Mouse (Mus musculus) left cerebral cortex, adult 18-20 months (tissue): ENCODE results near the gene Gm20538. TPM values are rescaled to one million over a fixed set of nuclear protein-coding genes. Genes with fewer than 3 reads are reported as not detected.

ENCODE experiments used
- total RNA-seq, 2 experiments: library from RNA; stranded (reverse); gene quantifications; 2 replicates each; pipeline ENCODE4 v1.2.3; 2021

The Gm20538 gene
- total RNA-seq, 2 experiments from 2014 or later, result not detected

Other genes with a start within 250 kb of the Gm20538 start
- gene Scd4, start 219.7 kb downstream of the Gm20538 start, total RNA-seq, result 1 to 10 TPM; 2.2 to 2.7 TPM
- 100 to 1,000 TPM; 126 to 146 TPM for gene Scd1, start 145.0 kb downstream of the Gm20538 start, total RNA-seq
- gene Wnt8b, start 59.4 kb downstream of the Gm20538 start, total RNA-seq, result under 1 TPM in 1 of 2 experiments, not detected in 1; 0.16 TPM
- gene Sec31b, start 7.0 kb downstream of the Gm20538 start, total RNA-seq, result under 1 TPM; 0.19 to 0.56 TPM
- 100 to 1,000 TPM; 368 to 386 TPM for gene Ndufb8, start 2.6 kb upstream of the Gm20538 start, total RNA-seq
- 10 to 100 TPM; 33.5 to 34.2 TPM for gene Hif1an, start 10.0 kb upstream of the Gm20538 start, total RNA-seq
- under 1 TPM; 0.23 to 0.42 TPM for gene Pax2, start 203.2 kb upstream of the Gm20538 start, total RNA-seq